Mouse (Mus musculus): ENCODE results near the gene Vmn1r169. TPM values are rescaled to one million over a fixed set of nuclear protein-coding genes. Genes with fewer than 3 reads are reported as not detected.
"Not testable (repeated sequence)": the region's sequence is repeated elsewhere in the genome, so short reads cannot be mapped to it uniquely, and the experiment has no call there.

Gene Vmn1r169
- polyA plus RNA-seq (2021): not detected

DNA sequence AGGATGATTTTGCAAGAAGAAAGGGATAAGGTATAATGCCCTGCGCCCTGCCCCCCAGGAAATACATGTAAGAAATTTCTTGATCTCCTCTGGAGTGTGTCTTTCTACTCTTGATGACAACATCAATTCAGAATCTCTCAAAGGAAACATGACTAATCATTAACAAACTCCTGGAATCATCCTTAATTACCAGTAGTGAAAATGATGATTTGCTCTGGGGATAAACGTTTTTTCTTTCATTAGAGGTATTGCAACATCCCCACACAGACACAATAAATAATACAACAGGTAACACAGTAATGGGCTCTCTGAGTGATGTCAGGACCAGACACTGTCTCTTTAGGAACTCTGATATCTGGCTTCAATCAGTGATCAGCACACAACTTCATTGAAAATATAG, at the start of gene Vmn1r169:
TSS of gene Vmn1r169 (plus strand) at position 301 of the 400 bp plus-strand sequence.
- CTCF ChIA-PET; ATAC-seq; H3K27me3 ChIP-seq; POLR2A ChIA-PET; in situ Hi-C loops (cut with MboI; ENCODE audit: low pct_unique_long_range_greater_than_20kb); DNase-seq (ENCODE audit: low read depth, low spot score): not testable (repeated sequence)

DNA sequence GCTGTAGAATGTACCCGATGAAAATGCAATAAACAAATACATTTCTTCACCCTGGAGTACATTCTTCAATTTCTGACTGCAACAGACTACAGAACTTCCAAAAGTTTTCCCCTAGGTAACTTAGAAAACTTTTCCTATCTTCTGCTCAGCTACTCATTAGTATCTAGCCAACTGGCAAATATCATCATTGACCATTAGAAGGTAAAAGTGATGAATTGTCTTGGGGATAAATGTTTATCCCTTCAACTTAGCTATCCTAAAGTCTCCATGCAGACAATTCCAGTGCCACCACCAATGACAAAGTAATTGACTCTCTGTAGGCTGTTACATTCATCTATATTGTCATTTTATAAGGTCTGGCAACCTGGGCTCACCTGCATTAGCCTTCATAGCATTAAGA, 35.9 kb upstream of the Vmn1r169 start, which contains the start of gene Vmn1r168:
TSS of gene Vmn1r168 (plus strand) at position 301 of the 400 bp plus-strand sequence.
- DNase-seq (ENCODE audit: low read depth, low spot score); H3K27me3 ChIP-seq; in situ Hi-C loops (cut with MboI; ENCODE audit: low pct_unique_long_range_greater_than_20kb); ATAC-seq; POLR2A ChIA-PET; CTCF ChIA-PET: not testable (repeated sequence)

DNA sequence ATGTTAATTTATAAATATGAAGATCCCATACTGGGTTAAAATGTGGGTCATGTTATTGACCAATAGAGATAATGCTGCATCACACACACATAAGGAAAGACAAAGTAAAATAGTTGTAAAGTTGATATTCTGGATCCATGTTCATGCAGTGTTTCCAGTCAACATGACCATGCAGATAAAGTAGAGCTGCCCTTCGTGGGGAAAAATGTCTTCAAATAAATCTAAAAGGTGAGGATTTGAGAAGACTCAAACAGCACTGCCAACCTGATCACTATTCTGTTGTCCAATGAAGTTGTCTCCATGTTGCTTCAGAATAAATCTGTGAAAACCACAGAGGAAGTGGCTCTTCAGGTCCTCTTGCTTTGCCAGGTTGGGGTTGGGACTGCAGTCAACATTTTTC, 30.5 kb downstream of the Vmn1r169 start, which contains the start of gene Vmn1r170:
TSS of gene Vmn1r170 (plus strand) at position 301 of the 400 bp plus-strand sequence.
- in situ Hi-C loops (cut with MboI; ENCODE audit: low pct_unique_long_range_greater_than_20kb); H3K27me3 ChIP-seq; CTCF ChIA-PET; ATAC-seq; POLR2A ChIA-PET; DNase-seq (ENCODE audit: low read depth, low spot score): not testable (repeated sequence)

Other genes starting within 250 kb of the Vmn1r169 start
- gene Nlrp5, start 189.6 kb upstream of the Vmn1r169 start, polyA plus RNA-seq (2021): not detected
- not detected for gene Vmn1r167, start 68.3 kb upstream of the Vmn1r169 start, polyA plus RNA-seq (2021)
- gene Vmn1r168, start 35.8 kb upstream of the Vmn1r169 start, polyA plus RNA-seq (2021): not detected
- not detected for gene Vmn1r170, start 30.6 kb downstream of the Vmn1r169 start, polyA plus RNA-seq (2021)
- not detected for gene Vmn1r171, start 55.2 kb downstream of the Vmn1r169 start, polyA plus RNA-seq (2021)
- gene Vmn1r172, start 82.8 kb downstream of the Vmn1r169 start, polyA plus RNA-seq (2021): not detected
- gene Vmn1r173, start 125.2 kb downstream of the Vmn1r169 start, polyA plus RNA-seq (2021): not detected
- not detected for gene Vmn1r174, start 176.7 kb downstream of the Vmn1r169 start, polyA plus RNA-seq (2021)
- not detected for gene Vmn1r175, start 235.1 kb downstream of the Vmn1r169 start, polyA plus RNA-seq (2021)

Measured in Patski (cell line).